Mouse (Mus musculus): ENCODE data around the gene Coq10a.

GRCm38 (mm10) chr10:128389570-128389969 lies 20.8 kb upstream of the Coq10a start:
- TF ChIP-seq EP300 (IDR thresholded peaks at IDR 0.05; ENCODE audit: low read depth) (no peak), CTCF (IDR thresholded peaks at IDR 0.05; ENCODE audit: low read depth) (no peak)
